ENCODE assay signal across 27 mouse cellular contexts in genomic region chrX:10516925-10517324, GRCm38 (mm10). TPM values are rescaled to one million over a fixed set of nuclear protein-coding genes. Genes with fewer than 3 reads are reported as not detected.
"Had no signal": no experiment of that assay in that cellular context is flagged by ENCODE, and none has a peak within 500 bp of the region (broad histone marks: within the 10 kb centered on the region; RNA-seq: fewer than 3 reads in every experiment).

No protein-coding gene starts in this region.

- H3K9me3 ChIP-seq: limb, embryonic 10.5 days; limb, embryonic 13.5 days; liver, embryonic 12.5 days; liver, embryonic 15.5 days; lung, embryonic 15.5 days; megakaryocyte, embryonic 14.5 days; midbrain, embryonic 10.5 days; midbrain, embryonic 13.5 days; neural tube, embryonic 13.5 days had no signal

- H3K36me3 ChIP-seq: limb, embryonic 10.5 days; limb, embryonic 13.5 days; liver, embryonic 12.5 days; liver, embryonic 15.5 days; lung, embryonic 15.5 days; midbrain, embryonic 10.5 days; midbrain, embryonic 13.5 days; neural tube, embryonic 13.5 days had no signal

- ATAC-seq: liver, embryonic 12.5 days; midbrain, embryonic 13.5 days; midbrain, embryonic 16.5 days had no signal

- H3K27me3 ChIP-seq: limb, embryonic 13.5 days; liver, embryonic 12.5 days; liver, embryonic 15.5 days; lung, embryonic 15.5 days; midbrain, embryonic 13.5 days; neural tube, embryonic 13.5 days had no signal

- H3K4me1 ChIP-seq: limb, embryonic 10.5 days; limb, embryonic 13.5 days; liver, embryonic 12.5 days; liver, embryonic 15.5 days; lung, embryonic 15.5 days; megakaryocyte, embryonic 14.5 days had no signal

- H3K4me2 ChIP-seq: limb, embryonic 13.5 days; liver, embryonic 12.5 days; liver, embryonic 15.5 days; lung, embryonic 15.5 days; midbrain, embryonic 13.5 days; neural tube, embryonic 13.5 days had no signal

- DNase-seq: kidney, adult 8-10 months; kidney, postnatal 36 days; layer of hippocampus, adult 9-11 months; liver; lung, adult 18-20 months; lung, postnatal 10 days; lung, postnatal 36 days; right cerebral cortex, adult 18-20 months; right cerebral cortex, postnatal 14 days; right cerebral cortex, postnatal 4 days; thymus, adult 2 months; thymus, postnatal 14 days; thymus, postnatal 4 days had no signal

- H3K4me3 ChIP-seq: limb, embryonic 10.5 days; limb, embryonic 13.5 days; liver, embryonic 12.5 days; liver, embryonic 15.5 days; lung, embryonic 15.5 days; megakaryocyte, embryonic 14.5 days; midbrain, embryonic 10.5 days; midbrain, embryonic 13.5 days; myocyte; neural tube, embryonic 13.5 days had no signal

- H3K27ac ChIP-seq: kidney, postnatal 0 days; limb, embryonic 10.5 days; limb, embryonic 13.5 days; liver, embryonic 12.5 days; liver, embryonic 15.5 days; lung, embryonic 15.5 days; midbrain, embryonic 10.5 days; midbrain, embryonic 13.5 days; neural tube, embryonic 13.5 days; stomach, postnatal 0 days had no signal

- H3K9ac ChIP-seq: limb, embryonic 13.5 days; liver, embryonic 12.5 days; liver, embryonic 15.5 days; lung, embryonic 15.5 days; midbrain, embryonic 13.5 days; neural tube, embryonic 13.5 days had no signal

RNA-seq across cellular contexts. Expression of gene Tspan7, which starts 32.0 kb away (rescaled TPM):
- total RNA-seq: monocyte, adult 5-6 weeks had no signal
